Mouse (Mus musculus): ENCODE data around the gene Ifitm3.

GRCm38 (mm10) chr7:140961416-140961815 is 49.2 kb downstream of the Ifitm3 start:
- TF ChIP-seq EP300 (IDR thresholded peaks at IDR 0.05; ENCODE audit: insufficient read depth, low read depth, low read length) (no peak), CTCF (IDR thresholded peaks at IDR 0.05) (no peak)

Data from heart, adult 2 months (tissue).